Mouse (Mus musculus): Measurements from ENCODE around the gene Rpl15.

DNA sequence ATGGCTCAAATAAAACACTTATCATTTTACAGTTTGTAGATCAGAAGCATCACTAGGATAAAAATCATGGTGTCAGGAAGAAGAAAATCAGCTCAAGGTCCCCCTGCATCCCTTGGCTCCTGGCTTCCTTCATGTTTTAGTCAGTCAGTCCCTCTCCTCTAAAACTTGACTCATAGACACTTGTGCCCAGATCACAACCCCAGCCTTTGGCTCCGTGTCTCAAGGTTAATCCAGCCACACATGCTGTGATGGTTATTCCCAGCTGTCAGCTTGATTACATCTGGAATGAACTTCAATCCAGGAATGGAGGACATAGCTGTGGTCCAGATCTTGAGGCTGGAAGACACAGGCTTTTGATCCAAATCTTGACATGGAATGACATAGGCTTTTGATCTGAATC is 3.3 kb upstream of the Rpl15 start:
- TF ChIP-seq POLR2A (IDR thresholded peaks at IDR 0.05; ENCODE audit: borderline replicate concordance, extremely low read depth, low read depth, low read length) (no peak), CTCF (IDR thresholded peaks at IDR 0.05; ENCODE audit: insufficient read depth, low read length) (no peak)
